Mouse (Mus musculus): Measurements from ENCODE around the gene Il5. TPM values are rescaled to one million over a fixed set of nuclear protein-coding genes. Genes with fewer than 3 reads are reported as not detected.
A peak's percentile ranks its signal among the peaks of the same experiment; 100 is the strongest.

Il5 gene
- polyA plus RNA-seq (2012; rRNA removed): 0.08 TPM in 1 of 2 replicates, not detected in the other

DNA sequence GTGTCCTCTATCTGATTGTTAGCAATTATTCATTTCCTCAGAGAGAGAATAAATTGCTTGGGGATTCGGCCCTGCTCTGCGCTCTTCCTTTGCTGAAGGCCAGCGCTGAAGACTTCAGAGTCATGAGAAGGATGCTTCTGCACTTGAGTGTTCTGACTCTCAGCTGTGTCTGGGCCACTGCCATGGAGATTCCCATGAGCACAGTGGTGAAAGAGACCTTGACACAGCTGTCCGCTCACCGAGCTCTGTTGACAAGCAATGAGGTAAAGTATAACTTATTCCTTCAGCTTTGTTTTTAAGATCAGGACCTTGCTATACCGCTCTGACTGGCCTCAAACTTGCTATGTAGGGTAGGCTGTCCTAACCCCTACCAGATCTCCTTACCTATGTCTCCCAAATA lies at the start of gene Il5:
TSS of gene Il5 (plus strand) at position 80 of the 400 bp plus-strand sequence.
- DNase-seq (ENCODE audit: low read depth): no peak
- TF ChIP-seq POLR2A (IDR thresholded peaks at IDR 0.05; ENCODE audit: borderline replicate concordance, extremely low read depth, insufficient read depth, insufficient read length, poor library complexity, severe bottlenecking): no peak
- no peak for TF ChIP-seq CTCF (IDR thresholded peaks at IDR 0.05; ENCODE audit: borderline replicate concordance, extremely low read depth, insufficient read depth, insufficient read length)

DNA sequence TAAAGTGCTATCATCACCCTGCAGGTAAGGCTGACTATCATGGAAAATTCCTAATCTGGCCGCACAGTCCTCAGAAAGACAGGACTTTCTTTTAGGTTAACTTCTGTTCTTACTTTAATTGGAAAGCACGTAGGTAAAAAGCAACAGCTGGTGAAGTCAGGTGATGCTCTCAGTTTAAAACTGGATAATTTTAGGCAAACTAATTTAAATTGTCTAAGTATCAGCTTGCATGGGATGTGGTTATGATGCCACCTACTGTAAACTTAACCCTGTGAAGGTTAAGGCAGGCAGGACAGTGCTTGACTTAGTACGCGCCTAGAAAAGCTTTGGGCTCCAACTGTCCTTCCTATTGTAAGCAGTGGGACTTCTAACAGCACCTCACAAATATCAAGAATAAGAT lies 49.2 kb upstream of the Il5 start:
- no peak for DNase-seq (ENCODE audit: low read depth)
- TF ChIP-seq POLR2A (IDR thresholded peaks at IDR 0.05; ENCODE audit: borderline replicate concordance, extremely low read depth, insufficient read depth, insufficient read length, poor library complexity, severe bottlenecking) (no peak), CTCF (IDR thresholded peaks at IDR 0.05; ENCODE audit: borderline replicate concordance, extremely low read depth, insufficient read depth, insufficient read length) (no peak)

DNA sequence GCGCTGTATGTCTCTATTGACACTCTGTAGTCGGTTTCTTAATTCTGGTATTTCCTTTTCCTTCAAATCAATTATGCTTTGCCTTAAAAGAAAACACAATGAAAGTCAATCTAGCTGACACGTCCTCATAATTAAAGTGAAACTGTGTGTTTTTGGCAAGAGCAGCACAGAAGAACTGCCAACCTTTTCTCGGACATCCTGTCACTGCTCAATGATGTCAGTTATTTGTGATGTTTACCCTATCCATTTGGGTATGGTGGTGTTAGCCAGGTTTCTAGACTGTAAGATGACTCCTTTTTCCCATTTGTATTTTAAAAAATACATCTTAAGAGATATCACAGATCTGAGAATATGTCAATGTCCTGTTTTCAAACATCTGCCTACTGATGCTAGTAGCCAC lies 40.5 kb upstream of the Il5 start:
- TF ChIP-seq POLR2A (IDR thresholded peaks at IDR 0.05; ENCODE audit: borderline replicate concordance, extremely low read depth, insufficient read depth, insufficient read length, poor library complexity, severe bottlenecking) (no peak), CTCF (IDR thresholded peaks at IDR 0.05; ENCODE audit: borderline replicate concordance, extremely low read depth, insufficient read depth, insufficient read length) (no peak)

DNA sequence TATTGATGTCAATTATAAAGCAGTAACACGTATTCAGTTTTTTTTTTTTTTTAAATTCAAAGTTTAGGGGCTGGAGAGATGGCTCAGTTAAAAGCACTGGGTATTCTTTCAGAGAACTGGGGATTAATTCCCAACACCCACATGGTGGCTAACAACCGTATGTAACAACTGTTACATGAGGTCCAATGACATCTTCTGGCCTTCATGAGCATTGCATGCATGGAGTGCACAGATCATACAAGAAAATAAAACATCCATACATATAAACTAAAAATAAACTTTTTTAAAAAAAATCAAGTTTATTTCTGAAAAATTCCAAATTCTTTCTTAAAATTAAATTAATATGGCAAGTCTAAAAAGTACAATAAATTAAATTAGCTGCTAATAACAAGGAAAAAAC lies 38.9 kb upstream of the Il5 start:
- TF ChIP-seq POLR2A (IDR thresholded peaks at IDR 0.05; ENCODE audit: borderline replicate concordance, extremely low read depth, insufficient read depth, insufficient read length, poor library complexity, severe bottlenecking) (no peak), CTCF (IDR thresholded peaks at IDR 0.05; ENCODE audit: borderline replicate concordance, extremely low read depth, insufficient read depth, insufficient read length) (no peak)

More for the DNA sequence above, 40.5 kb upstream of the Il5 start:
- no peak for DNase-seq (ENCODE audit: low read depth)

DNA sequence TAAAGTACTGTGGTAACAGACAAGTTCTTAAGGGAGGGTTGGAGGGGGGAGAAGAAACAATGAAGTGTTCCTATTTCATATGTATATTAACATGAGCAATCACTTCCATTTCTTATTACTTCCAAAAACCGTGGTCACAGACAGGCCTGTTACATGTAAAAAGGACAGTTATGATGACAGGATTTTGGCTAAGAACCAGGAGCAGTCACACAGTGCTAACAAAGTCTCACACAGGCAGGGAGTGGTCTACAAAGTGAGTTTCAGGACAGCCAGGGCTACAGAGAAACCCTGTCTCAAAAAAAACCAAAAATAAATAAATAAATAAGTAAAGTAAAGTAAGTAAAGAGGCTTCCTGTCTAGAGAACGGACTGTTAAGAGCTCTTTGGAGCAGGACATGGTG lies 38.4 kb upstream of the Il5 start:
- DNase-seq (ENCODE audit: low read depth): no peak

More for the DNA sequence above, 38.9 kb upstream of the Il5 start:
- no peak for DNase-seq (ENCODE audit: low read depth)

DNA sequence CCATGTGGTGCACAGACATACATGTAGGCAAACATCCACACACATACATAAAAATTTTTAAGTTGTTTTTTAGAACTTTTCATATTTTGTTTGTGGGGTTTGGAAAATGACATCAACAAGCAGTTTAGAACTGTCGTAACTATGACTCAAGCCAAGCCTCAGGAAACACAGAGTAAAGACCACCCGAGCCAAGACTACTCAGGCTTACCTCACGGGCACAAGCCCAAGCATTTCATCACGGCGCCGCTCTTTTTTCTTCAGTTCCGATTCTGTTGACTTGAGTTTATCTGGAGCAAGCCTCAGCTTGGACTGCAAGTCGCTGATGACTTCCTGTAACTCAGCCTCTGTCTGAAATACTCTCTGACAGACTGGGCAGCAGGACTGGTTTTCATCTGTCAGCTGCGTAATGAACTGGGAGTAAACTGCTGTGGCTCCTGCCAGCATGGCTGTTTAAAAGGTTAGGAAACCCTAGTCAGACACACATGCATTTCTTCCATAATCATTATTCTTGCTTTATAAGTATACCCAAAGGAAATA lies 37.5 kb upstream of the Il5 start:
- DNase-seq (ENCODE audit: low read depth): no peak
- no peak for TF ChIP-seq CTCF (IDR thresholded peaks at IDR 0.05; ENCODE audit: borderline replicate concordance, extremely low read depth, insufficient read depth, insufficient read length)
- TF ChIP-seq POLR2A (IDR thresholded peaks at IDR 0.05; ENCODE audit: borderline replicate concordance, extremely low read depth, insufficient read depth, insufficient read length, poor library complexity, severe bottlenecking): no peak

More for the DNA sequence above, 38.4 kb upstream of the Il5 start:
- no peak for TF ChIP-seq CTCF (IDR thresholded peaks at IDR 0.05; ENCODE audit: borderline replicate concordance, extremely low read depth, insufficient read depth, insufficient read length)

DNA sequence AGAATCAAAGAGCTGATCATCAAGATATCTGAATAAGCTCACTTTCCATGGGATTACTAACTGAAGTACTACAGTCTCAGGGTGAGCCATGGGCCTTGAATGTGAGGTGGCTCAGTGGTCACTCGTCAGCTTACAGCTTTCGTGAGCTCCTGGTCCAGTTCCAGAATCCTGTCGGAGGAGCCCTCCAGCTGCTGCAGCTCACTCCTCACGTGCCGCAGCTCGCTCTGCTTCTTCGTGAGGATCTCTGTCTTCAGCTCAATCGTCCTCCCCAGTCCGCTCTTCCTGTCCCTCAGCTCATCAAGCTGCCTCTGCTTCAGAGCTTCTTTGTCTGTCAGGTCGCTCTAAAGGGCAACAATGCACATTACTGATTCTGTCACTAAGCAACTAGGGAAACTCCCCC lies 28.6 kb upstream of the Il5 start:
- TF ChIP-seq POLR2A (IDR thresholded peaks at IDR 0.05; ENCODE audit: borderline replicate concordance, extremely low read depth, insufficient read depth, insufficient read length, poor library complexity, severe bottlenecking): no peak
- TF ChIP-seq CTCF (IDR thresholded peaks at IDR 0.05; ENCODE audit: borderline replicate concordance, extremely low read depth, insufficient read depth, insufficient read length): no peak
- peak; percentile 45 for DNase-seq (ENCODE audit: low read depth)

DNA sequence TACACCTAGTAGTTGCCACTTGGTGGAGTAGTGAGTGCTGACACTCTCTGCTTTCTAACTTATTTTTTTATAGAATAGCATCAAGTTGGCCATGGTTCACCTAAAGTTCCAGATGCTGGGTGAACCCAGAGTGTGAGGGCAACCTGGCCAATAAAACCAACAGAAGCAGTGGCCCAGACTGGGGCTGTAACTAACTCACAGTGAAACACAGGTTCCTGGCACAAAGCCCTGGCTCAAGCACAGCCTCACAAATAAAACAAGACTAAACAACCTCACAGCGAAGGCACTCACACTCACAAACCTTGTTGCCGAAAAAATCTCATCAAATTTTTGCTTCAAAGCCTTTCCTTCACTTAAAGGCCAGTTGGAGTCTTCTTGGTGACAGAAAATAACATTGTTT lies 22.1 kb upstream of the Il5 start:
- no peak for DNase-seq (ENCODE audit: low read depth)
- no peak for TF ChIP-seq CTCF (IDR thresholded peaks at IDR 0.05; ENCODE audit: borderline replicate concordance, extremely low read depth, insufficient read depth, insufficient read length)
- TF ChIP-seq POLR2A (IDR thresholded peaks at IDR 0.05; ENCODE audit: borderline replicate concordance, extremely low read depth, insufficient read depth, insufficient read length, poor library complexity, severe bottlenecking): no peak

DNA sequence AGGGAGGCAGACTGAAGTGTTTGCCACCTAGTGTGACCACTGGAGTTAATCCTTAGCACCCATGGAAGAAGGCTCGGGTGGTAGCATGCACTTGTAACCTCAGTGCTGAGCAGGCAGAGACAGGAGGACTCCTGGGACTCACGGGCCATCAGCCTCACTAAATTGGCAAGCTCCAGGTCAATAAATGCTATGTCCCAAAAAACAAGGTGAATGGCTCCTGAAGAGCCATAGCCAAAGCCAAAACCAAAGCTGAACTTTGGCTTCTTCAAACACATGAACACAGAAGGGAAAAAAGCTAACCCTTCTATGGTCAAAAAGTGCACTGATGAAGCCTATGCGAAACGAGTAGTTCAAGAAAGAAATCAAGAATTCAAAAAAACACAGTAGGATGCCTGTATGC lies 21.2 kb upstream of the Il5 start:
- no peak for DNase-seq (ENCODE audit: low read depth)
- TF ChIP-seq CTCF (IDR thresholded peaks at IDR 0.05; ENCODE audit: borderline replicate concordance, extremely low read depth, insufficient read depth, insufficient read length): no peak
- TF ChIP-seq POLR2A (IDR thresholded peaks at IDR 0.05; ENCODE audit: borderline replicate concordance, extremely low read depth, insufficient read depth, insufficient read length, poor library complexity, severe bottlenecking): no peak

DNA sequence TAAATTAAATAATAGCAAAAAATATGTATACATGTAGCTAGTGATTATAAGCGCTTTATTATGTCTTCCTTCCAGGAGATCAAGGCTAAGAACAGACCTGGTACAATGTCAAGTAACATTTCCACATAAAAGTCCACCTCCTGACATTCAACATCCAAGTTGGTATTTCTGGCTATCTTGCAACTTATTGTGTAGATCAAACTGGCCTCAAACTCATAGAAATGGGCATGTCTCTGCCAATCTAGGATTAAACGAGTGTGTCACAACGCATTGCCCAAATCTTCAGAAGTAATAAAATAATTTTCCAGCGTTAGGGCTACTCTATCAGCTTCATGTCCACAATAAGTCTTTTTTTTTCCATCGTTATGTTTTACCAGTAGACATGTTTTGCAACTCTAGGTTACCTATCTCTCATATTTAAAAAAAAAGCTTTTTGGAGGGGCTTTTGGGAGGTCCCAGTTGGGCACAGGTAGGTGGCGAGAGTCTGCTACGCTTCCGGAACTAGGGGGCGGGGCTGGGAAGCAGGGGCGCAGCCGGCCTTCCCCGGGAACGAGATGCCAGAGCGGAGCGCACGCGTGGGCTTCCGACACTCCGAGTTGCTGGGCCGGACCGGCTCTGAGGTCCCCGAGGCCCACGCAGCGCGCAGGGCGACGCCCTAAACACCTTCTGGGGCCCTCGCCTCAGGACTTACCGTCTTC lies 14.2 kb upstream of the Il5 start:
- DNase-seq (ENCODE audit: low read depth): peak; percentile 53
- TF ChIP-seq CTCF (IDR thresholded peaks at IDR 0.05; ENCODE audit: borderline replicate concordance, extremely low read depth, insufficient read depth, insufficient read length) (no peak), POLR2A (IDR thresholded peaks at IDR 0.05; ENCODE audit: borderline replicate concordance, extremely low read depth, insufficient read depth, insufficient read length, poor library complexity, severe bottlenecking) (0 out of 2 replicates have a peak, but pooled peaks have one; percentile 12)

DNA sequence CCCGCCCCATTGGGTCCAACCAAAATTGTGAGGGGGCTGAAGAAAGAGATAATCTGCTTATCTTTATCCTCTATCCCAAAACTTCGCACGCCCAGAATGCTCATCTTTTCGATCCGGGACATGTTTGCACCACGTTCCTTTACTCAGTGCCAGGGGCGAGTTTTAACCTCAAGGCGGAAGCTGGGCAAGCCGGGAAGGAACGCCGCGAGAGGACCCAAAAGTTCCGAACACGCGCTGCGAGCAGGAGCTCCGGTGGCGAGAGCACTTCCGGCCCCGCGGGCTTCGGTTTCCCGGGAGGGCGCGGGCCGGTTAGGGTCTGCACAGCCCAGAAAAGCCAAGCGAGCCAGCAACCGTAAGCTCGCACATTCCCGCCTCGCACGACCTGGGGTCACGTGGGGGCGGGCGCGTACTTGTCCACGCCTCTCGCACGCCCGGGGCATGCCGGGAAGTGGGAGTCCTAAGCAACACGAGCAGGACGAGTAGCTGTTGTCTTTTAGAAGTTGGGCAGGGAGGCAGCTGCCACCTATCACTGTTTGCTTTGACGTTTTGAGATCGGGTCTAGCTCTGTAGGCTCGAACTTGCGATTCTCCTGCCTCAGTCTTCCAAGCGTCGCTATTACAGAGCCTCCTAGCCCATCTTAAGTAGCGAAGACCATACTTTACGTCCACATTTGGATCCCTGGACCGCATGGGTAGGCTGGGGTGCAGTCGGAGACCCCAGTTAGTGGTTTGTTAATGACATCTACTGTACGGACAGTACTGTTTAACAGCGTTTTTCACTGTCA lies 13.5 kb upstream of the Il5 start, which contains the start of gene Rad50:
TSS of gene Rad50 (minus strand) at position 386 of the 784 bp plus-strand sequence.
- no peak for TF ChIP-seq CTCF (IDR thresholded peaks at IDR 0.05; ENCODE audit: borderline replicate concordance, extremely low read depth, insufficient read depth, insufficient read length)
- peak; percentile 45; the same call in 1 of the 2 replicates for TF ChIP-seq POLR2A (IDR thresholded peaks at IDR 0.05; ENCODE audit: borderline replicate concordance, extremely low read depth, insufficient read depth, insufficient read length, poor library complexity, severe bottlenecking)

More for the DNA sequence above, 13.5 kb upstream of the Il5 start, which contains the start of gene Rad50:
- peak; percentile 96 for DNase-seq (ENCODE audit: low read depth)

All from brain, embryonic 14.5 days (tissue).